Mouse (Mus musculus) stomach, embryonic 14.5 days (tissue): ENCODE measurements around the gene Racgap1. TPM values are rescaled to one million over a fixed set of nuclear protein-coding genes. Genes with fewer than 3 reads are reported as not detected.

Source experiments
- ATAC-seq: fragments of 200-750 bp; cut with Nextera tagmentation; 2 replicates; pipeline ENCODE4 v1.8.0; 2017; ENCODE audit warnings: low read depth, moderate TSS enrichment; ENCODE audit not compliant: insufficient number of reproducible peaks, insufficient read depth, low FRiP score
- H3K27ac ChIP-seq: fragments of 300-500 bp; sonication (generic); 2 replicates; pipeline ENCODE4 v1.5.1; 2014; ENCODE audit warnings: mild to moderate bottlenecking, low read length, moderate library complexity, mixed read lengths
- H3K27me3 ChIP-seq: fragments of 300-500 bp; sonication (generic); 2 replicates; pipeline ENCODE4 v1.6.1; 2014; ENCODE audit warnings: low read length, control low read depth, mixed read lengths; ENCODE audit not compliant: control insufficient read depth, insufficient read depth
- H3K36me3 ChIP-seq: fragments of 300-500 bp; sonication (generic); 2 replicates; pipeline ENCODE4 v1.6.1; 2014; ENCODE audit warnings: mild to moderate bottlenecking, control low read depth, low read length, moderate library complexity, mixed read lengths; ENCODE audit not compliant: control insufficient read depth, insufficient read depth
- H3K4me1 ChIP-seq: fragments of 300-500 bp; sonication (generic); 2 replicates; pipeline ENCODE4 v1.6.1; 2014; ENCODE audit warnings: low read length, control low read depth, mixed read lengths; ENCODE audit not compliant: control insufficient read depth, insufficient read depth
- H3K4me2 ChIP-seq: fragments of 300-500 bp; sonication (generic); replicated peaks from 2 replicates; pipeline ENCODE4 v1.6.1; 2014; ENCODE audit warnings: low read depth, low read length, control low read depth
- H3K4me3 ChIP-seq: fragments of 300-500 bp; sonication (generic); 2 replicates; pipeline ENCODE4 v1.5.1; 2014; ENCODE audit warnings: low read depth, low read length, control low read depth
- H3K9ac ChIP-seq: fragments of 300-500 bp; sonication (generic); replicated peaks from 2 replicates; pipeline ENCODE4 v1.6.1; 2014; ENCODE audit warnings: low read depth, mild to moderate bottlenecking, control low read depth, low read length, moderate library complexity, mixed read lengths
- H3K9me3 ChIP-seq: fragments of 300-500 bp; sonication (generic); 2 replicates; pipeline ENCODE4 v1.6.1; 2016; ENCODE audit warnings: low read depth, low read length, control low read depth; ENCODE audit not compliant: control insufficient read depth
- WGBS: fragments of 180-500 bp; shearing (Covaris S2); extraction: QIAGEN DNeasy Blood & Tissue Kit; methylation state at CpG from one replicate; pipeline ENCODE4 v1.1.7; 2014; 5-methylcytosine and 5-hydroxymethylcytosine counted together
- polyA plus RNA-seq: library from polyadenylated mRNA; unstranded; fragments of >200 nt; fragmentation: Nextera tagmentation; extraction: Ambion mirVana; gene quantifications from 2 replicates; pipeline ENCODE4 v1.2.1, GENCODE M21; 2014

The Racgap1 gene
- polyA plus RNA-seq, 1 experiment from 2014 or later, result 108 TPM

GRCm38 (mm10) chr15:99619821-99620220 lies 31.6 kb downstream of the Racgap1 start:
- WGBS, result 70% methylated on average over 4 of the region's 4 CpGs

DNA sequence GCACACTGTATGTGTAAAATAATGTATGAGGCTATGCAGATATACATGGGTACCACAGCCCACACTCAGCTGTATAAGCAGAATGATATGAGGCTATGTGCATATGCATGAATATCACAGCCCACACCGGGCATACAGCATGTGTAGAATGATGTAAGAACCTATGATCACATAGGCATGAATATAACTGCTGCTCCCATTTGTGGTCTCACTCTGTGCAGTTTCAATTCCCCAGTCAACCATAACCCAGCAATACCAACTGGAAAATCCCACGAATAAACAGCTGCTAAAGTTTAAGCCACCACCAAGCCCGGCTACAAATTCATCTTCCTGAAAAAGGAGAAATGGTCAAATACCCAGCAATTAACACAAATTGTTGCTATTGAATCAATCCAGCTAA lies 32.9 kb downstream of the Racgap1 start:
- Histone ChIP-seq H3K4me1 (peaks cover 12% of the 10 kb centered on the region), H3K4me3 (no peak overlapping the region), H3K36me3 (peaks cover 30% of the 10 kb centered on the region), H3K4me2 (no peak overlapping the region), H3K27ac (no peak overlapping the region), H3K9me3 (no peaks in the 10 kb centered on the region), H3K9ac (no peak overlapping the region), H3K27me3 (peaks cover 5% of the 10 kb centered on the region; the same call in 1 of the 2 replicates)
- no peak for ATAC-seq
- 81% methylated on average over 3 of the region's 3 CpGs for WGBS

More at GRCm38 (mm10) chr15:99619821-99620220, 31.6 kb downstream of the Racgap1 start:
- Histone ChIP-seq H3K27me3 (no peaks in the 10 kb centered on the region), H3K9ac (no peak overlapping the region), H3K4me2 (no peak overlapping the region), H3K36me3 (peaks cover 42% of the 10 kb centered on the region), H3K4me1 (peaks cover 9% of the 10 kb centered on the region; the same call in 1 of the 2 replicates), H3K4me3 (no peak overlapping the region), H3K9me3 (no peaks in the 10 kb centered on the region), H3K27ac (no peak overlapping the region)
- no peak for ATAC-seq

GRCm38 (mm10) chr15:99615246-99615645 lies 36.2 kb downstream of the Racgap1 start:
- WGBS, result 26% methylated on average over 9 of the region's 9 CpGs
- H3K27me3 ChIP-seq, result peaks cover 7% of the 10 kb centered on the region; the same call in 1 of the 2 replicates
- peaks cover 5% of the 10 kb centered on the region; the same call in 1 of the 2 replicates for H3K36me3 ChIP-seq
- H3K4me2 ChIP-seq, result peak overlapping the region; percentile 18
- peak overlapping the region; percentile 39; the same call in 1 of the 2 replicates for H3K27ac ChIP-seq
- H3K4me1 ChIP-seq, result peaks cover 16% of the 10 kb centered on the region
- ATAC-seq, result no peak
- H3K9me3 ChIP-seq, result no peaks in the 10 kb centered on the region
- no peak overlapping the region for H3K4me3 ChIP-seq
- H3K9ac ChIP-seq, result no peak overlapping the region

DNA sequence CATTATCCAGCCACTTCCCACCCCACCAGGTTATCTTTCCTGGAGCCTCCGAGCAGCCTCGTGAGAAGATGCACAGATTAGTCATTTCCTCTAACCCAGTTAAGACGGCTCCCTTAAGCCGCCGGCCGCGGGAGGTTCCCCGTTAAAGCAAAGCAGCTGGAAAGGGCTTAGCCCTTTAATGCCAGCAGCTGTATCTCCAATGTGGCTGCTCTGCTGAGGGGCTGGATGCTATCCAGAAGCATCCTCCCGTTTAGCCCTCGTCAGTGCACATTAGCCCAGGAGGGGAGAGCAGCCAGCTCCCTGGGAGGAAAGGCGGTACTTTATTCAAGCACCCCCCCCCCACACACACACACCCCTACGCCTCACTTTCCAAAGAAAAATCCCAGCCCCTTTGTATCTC lies 36.7 kb downstream of the Racgap1 start:
- Histone ChIP-seq H3K27ac (peak overlapping the region; percentile 39; the same call in 1 of the 2 replicates), H3K4me3 (no peak overlapping the region), H3K4me2 (peak overlapping the region; percentile 18), H3K27me3 (peaks cover 7% of the 10 kb centered on the region; the same call in 1 of the 2 replicates), H3K9me3 (no peaks in the 10 kb centered on the region), H3K36me3 (peaks cover 3% of the 10 kb centered on the region; the same call in 1 of the 2 replicates), H3K4me1 (peaks cover 16% of the 10 kb centered on the region), H3K9ac (0 out of 2 replicates have a peak overlapping the region, but pooled peaks have one; percentile 15)
- WGBS, result 7% methylated on average over 12 of the region's 12 CpGs
- ATAC-seq, result peak; percentile 76; the same call in 1 of the 2 replicates

- H3K27ac ChIP-seq, result no peak overlapping the region
- no peak overlapping the region for H3K9ac ChIP-seq
- WGBS, result 69% methylated on average over 13 of the region's 13 CpGs
- H3K36me3 ChIP-seq, result no peaks in the 10 kb centered on the region
- ATAC-seq, result no peak
- no peak overlapping the region for H3K4me2 ChIP-seq
- H3K27me3 ChIP-seq, result peaks cover 7% of the 10 kb centered on the region; the same call in 1 of the 2 replicates
- H3K4me3 ChIP-seq, result no peak overlapping the region
- H3K9me3 ChIP-seq, result no peaks in the 10 kb centered on the region
- peaks cover 16% of the 10 kb centered on the region for H3K4me1 ChIP-seq
Measured at GRCm38 (mm10) chr15:99614273-99614672, 37.2 kb downstream of the Racgap1 start.

GRCm38 (mm10) chr15:99611563-99611962 lies 39.9 kb downstream of the Racgap1 start:
- Histone ChIP-seq H3K9ac (no peak overlapping the region), H3K9me3 (no peaks in the 10 kb centered on the region), H3K4me2 (no peak overlapping the region), H3K27me3 (peaks cover 7% of the 10 kb centered on the region; the same call in 1 of the 2 replicates), H3K4me3 (no peak overlapping the region), H3K4me1 (peaks cover 25% of the 10 kb centered on the region), H3K36me3 (no peaks in the 10 kb centered on the region), H3K27ac (no peak overlapping the region)
- ATAC-seq, result no peak; the same call in 1 of the 2 replicates
- WGBS, result 53% methylated on average over 7 of the region's 7 CpGs

GRCm38 (mm10) chr15:99608382-99609125 lies 42.9 kb downstream of the Racgap1 start:
- no peak for ATAC-seq
- H3K4me2 ChIP-seq, result no peak overlapping the region
- no peak overlapping the region for H3K9ac ChIP-seq
- no peak overlapping the region for H3K4me3 ChIP-seq
- peaks cover 18% of the 10 kb centered on the region for H3K4me1 ChIP-seq
- 77% methylated on average over 13 of the region's 13 CpGs for WGBS
- H3K27me3 ChIP-seq, result peaks cover 1% of the 10 kb centered on the region; the same call in 1 of the 2 replicates
- no peak overlapping the region for H3K27ac ChIP-seq
- H3K9me3 ChIP-seq, result no peaks in the 10 kb centered on the region
- no peaks in the 10 kb centered on the region for H3K36me3 ChIP-seq

DNA sequence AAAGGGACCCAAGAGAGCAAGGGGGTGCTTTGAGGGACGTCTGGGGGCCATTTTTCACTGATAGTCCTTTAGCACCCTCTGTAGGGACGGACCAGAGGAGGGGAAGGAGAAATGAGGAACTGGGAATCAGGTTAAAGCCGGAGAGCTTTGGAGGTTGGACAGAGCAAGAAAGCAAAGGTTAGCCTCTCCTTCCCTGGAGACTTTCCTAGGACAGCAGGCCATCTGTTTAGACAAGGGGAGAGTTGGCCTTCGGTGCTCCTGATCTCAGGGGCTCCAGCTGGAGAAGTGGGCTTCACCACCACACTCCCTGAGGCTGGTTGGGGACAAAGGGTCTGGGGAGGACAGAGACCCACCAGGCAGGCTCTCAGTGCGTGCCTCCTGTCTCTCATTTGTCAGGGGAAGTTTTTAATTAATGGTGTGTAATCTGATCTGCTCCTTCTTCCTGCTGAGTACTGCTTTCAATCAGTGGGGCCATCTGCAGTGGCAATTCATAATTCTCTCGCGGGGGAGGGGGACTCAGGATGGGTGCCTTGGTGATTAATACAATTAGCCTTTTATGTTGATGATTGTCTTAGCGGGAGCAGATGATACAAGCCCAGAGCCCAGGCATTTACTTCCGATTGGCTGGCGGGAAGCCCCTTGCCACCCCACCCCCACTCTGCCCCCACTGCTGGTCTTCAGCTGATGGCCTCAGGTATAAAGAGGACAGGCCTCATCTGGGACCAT lies 43.9 kb downstream of the Racgap1 start:
- no peak for ATAC-seq

More for the DNA sequence above, 43.9 kb downstream of the Racgap1 start:
- no peak overlapping the region for H3K27ac ChIP-seq
- no peak overlapping the region for H3K9ac ChIP-seq
- no peaks in the 10 kb centered on the region for H3K27me3 ChIP-seq
- H3K4me2 ChIP-seq, result no peak overlapping the region
- H3K4me3 ChIP-seq, result no peak overlapping the region
- H3K36me3 ChIP-seq, result no peaks in the 10 kb centered on the region
- H3K9me3 ChIP-seq, result no peaks in the 10 kb centered on the region
- WGBS, result 25% methylated on average over 10 of the region's 10 CpGs
- H3K4me1 ChIP-seq, result peaks cover 18% of the 10 kb centered on the region
